Mouse (Mus musculus) frontal cortex, postnatal 25 days (tissue): ENCODE results near the gene Stox1.
A peak's percentile ranks its signal among the peaks of the same experiment; 100 is the strongest.

Experiments
- DNase-seq, 2 experiments: peaks; one replicate each; pipeline ENCODE4 v3.0.0; 2022; ENCODE audit warnings: low spot score in 2 of 2

The Stox1 gene

DNA sequence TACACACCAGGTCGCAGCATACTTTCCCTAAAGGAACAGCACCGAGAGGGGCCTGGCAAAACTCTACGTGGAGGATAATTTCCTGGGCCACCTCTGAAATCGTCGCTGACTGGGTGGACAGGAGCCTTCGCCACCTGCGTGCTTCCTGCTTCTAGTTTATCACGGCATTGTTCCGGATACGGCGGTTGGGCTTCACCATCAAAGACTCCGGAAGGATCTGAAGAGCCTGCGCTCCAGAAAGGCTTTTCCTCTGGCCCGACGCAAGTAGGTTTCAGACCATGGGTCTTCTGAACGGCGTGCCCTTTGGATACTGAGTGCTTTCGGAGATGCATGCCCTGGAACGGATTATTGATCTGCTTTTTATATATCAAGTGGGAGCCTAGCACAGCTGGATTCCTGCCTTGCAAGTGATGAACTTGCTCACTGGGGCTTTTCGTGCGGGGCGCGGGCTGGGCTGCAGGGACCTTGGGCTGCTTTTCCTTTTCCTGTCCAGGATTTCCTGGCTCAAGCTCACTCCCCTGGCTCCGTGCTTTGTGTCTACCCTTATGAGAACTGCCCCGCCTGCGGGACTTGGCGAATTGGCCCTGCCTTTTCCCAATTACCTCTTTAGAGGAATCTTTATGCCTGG lies 60.9 kb downstream of the Stox1 start:
- no peak for DNase-seq

GRCm38 (mm10) chr10:62664171-62664570 lies 61.8 kb downstream of the Stox1 start:
- no peak for DNase-seq

DNA sequence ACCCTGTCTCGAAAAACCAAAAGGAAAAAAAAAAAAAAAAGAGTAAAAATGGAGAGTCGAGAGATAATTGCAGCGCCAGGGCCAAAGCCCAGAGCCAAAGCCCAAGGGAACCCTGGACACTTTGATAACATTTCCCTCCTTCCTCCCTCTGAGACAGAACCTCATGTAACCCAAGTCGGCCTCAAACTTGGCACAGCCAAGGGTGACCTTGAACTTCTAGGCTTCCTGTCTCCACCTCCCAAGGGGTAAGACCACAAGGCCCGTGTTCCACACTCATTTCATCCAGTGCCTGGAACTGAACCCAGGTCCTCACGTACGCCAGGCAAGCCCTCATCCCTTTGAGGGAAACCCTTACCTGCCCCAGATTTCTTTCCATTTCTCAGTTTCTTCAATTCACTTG lies 69.2 kb downstream of the Stox1 start:
- DNase-seq = no peak

DNA sequence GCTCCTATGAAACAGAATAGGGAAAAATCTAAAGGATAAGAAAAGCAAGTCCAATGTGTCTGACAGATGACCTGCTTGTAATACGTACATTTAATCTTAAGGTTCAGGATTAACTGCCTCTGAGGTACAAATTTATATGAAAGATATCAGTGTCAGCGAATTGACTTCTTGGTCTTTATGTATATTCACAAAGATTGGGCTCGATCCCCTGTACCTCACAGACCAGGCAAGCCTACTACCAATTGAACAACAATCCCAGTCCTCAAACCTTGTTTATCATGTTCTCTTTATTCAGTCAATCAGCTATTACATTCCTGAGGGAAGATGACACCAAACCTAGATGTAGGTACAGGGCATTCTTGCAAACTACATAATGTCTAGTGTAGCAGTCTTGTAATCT lies 74.0 kb downstream of the Stox1 start:
- DNase-seq = no peak

DNA sequence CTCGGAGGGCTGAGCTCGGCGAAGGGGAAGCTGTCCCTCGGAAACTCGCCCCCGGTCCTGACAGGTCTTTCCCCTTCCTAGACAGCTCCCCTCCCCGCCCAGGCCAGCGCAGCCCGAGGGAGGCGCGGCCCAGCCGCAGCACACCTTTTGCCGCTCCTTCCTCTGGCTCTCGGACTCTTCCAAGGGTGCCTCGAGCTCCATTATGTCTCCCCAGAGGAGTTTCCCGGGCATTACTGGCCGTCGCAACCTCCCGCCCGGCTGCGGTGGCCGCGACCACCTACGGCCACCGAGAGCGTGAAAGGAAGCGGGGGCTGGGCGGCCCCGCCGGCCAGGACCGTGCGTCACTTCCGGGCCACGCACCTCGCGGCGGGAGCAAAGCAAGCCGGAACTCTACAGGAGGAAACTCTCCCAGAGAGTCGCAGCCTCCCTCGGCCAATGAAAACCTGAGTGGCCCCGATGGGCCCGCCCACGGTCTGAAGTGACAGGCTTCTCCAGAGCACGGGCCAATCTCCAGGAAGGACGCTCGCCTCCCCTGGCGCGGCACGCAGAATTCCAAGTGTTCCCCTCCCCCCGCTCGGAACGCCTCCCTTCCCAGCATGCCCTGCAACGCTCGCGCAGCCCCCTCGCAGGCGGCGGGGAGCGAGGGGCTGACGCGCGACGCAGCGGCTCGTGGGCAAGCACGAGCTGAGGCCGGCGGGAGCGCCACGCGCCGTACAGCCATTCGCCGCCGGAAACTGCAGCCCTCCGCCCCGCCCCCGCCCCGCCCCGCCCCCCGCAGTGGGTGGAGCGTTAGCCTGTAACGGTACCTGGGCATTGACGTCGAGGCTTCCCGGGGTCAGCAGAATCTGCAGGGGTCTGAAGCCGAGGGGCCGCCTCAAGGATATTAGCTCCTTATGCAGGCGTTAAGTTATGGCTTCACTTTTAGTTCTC lies 74.8 kb downstream of the Stox1 start, which contains the start of gene Ddx50:
Gene Ddx50 (minus strand): TSS at position 338 of the 930 bp plus-strand sequence.
- peak; percentile 98 to 99 for DNase-seq

DNA sequence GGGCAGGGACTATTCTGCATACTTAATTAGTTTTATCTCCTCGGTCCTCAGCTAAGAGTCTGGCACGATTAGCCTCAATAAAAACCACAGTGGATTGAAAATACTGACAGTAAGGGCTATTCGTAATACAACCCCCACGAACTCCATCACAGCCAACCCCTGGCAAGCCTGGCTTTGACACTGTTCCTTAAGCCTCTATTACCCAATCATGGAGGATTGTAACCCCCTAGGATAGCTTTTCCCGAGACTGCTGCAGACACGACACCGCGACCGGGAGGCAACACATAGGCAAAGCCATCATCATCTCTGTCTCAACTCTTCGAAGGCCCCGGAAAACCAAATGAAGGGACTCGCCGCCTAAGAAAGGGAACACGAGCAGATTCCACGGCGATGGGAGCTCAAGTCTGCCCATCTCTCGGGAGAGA lies 75.6 kb downstream of the Stox1 start:
- DNase-seq = no peak
